Mouse (Mus musculus) CD8-positive naive resting alpha-beta T cell, adult 2 months (primary cell): ENCODE measurements around the gene Atxn1.

Source experiments
- DNase-seq, 2 experiments: peaks; one replicate each; pipeline ENCODE4 v3.0.0; 2022; ENCODE audit warnings: low read depth in 2 of 2, low spot score in 2 of 2

Gene Atxn1

GRCm38 (mm10) chr13:45964853-45965593 is at the start of gene Atxn1:
Gene Atxn1 (minus strand): TSS chr13:45965008.
- peak; percentile 34 to 48 for DNase-seq

- no peak for DNase-seq
Measured at GRCm38 (mm10) chr13:46011232-46011631, 46.4 kb upstream of the Atxn1 start.

- DNase-seq = no peak
Measured at GRCm38 (mm10) chr13:46010075-46010474, 45.3 kb upstream of the Atxn1 start.

GRCm38 (mm10) chr13:46008831-46009666 is 44.2 kb upstream of the Atxn1 start:
- DNase-seq = no peak

- no peak for DNase-seq
Measured at GRCm38 (mm10) chr13:46006211-46007102, 41.6 kb upstream of the Atxn1 start.

GRCm38 (mm10) chr13:46005656-46006055 is 40.8 kb upstream of the Atxn1 start:
- no peak for DNase-seq

DNA sequence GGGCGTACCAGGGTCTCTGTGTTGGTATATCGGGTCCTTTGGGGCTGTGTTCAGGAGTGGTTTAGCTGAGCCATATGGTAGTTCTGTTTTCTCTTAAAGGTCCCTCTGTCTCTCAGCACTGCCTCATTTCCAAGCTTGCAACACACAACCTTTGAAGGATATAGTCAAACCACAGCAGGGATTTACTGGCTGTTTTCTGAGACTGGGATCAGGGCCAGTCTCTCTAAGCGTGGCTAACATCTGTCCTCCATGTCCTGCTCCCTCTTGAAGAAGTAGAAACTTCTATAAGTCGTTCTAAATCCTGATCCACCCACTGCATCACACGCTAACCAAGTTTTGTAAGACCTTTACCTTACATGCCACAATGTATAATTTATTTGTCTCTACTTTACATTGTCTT is 36.5 kb upstream of the Atxn1 start:
- DNase-seq = no peak

GRCm38 (mm10) chr13:45992953-45993352 is 28.1 kb upstream of the Atxn1 start:
- no peak for DNase-seq

DNA sequence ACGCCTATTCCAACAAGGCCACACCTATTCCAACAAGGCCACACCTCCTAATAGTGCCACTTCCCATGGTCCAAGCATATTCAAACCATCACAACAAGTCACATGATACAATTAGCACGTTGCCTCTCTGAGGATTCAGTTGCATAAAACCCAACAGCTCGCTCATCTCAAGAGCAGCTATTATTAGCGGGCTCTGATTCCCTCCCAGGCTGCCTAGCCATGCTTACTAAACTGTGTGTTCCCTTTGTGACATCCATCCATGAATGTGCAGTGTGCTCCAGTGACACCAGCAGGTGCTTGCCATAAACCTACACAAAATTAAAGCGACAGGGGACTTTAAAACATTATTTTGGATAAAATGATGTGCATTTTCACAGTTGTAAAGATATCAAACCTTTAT is 25.7 kb upstream of the Atxn1 start:
- DNase-seq = no peak

DNA sequence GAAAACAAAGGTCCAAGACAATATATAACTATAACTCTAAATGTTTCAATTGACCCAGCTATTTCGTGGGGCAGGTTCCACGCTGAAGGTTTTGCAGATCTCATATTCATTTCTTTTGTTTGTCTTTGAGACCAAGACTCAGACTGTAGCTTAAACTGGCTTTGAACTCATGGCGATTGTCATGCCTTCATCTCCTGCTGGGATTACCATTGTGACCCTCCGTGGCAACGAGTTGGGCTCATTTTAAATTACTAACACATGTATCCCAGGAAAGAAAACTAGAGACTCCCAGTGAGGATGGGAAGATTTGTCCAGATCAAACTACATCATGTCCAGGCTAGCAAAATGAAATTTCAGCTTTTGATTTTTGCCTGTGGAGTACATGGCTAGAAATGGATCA is 14.4 kb upstream of the Atxn1 start:
- DNase-seq = no peak

GRCm38 (mm10) chr13:45976894-45977293 is 12.1 kb upstream of the Atxn1 start:
- DNase-seq = peak; percentile 12 to 32

- no peak for DNase-seq
Measured at GRCm38 (mm10) chr13:45974651-45975050, 9.8 kb upstream of the Atxn1 start.

DNA sequence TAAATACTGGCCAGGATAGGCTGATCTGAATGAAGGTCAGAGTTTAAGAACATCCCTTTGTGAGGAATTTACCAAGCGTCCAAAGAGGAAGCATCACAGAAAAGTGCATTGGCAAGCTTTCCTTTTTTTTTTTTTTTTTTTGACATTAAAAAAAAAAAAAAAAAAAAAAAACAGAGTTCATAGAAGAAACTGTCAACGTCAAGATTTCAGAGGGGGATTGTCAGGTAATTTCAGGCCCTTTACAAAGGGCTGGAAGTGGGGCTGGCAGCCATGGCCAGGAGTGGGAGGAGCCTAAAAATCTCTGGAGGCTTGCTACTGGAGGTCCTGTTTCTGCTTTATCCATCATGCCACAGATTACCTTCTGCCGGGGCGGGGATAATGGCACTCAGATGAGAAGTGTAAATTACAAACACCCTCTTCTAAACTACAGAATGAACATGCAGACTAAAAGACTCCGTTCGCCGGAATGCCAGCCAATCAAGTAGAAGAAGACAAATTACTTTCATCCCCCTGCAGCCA is 9.2 kb upstream of the Atxn1 start:
- no peak for DNase-seq

GRCm38 (mm10) chr13:45970920-45971536 is 6.2 kb upstream of the Atxn1 start:
- DNase-seq = no peak

- no peak for DNase-seq
Measured at GRCm38 (mm10) chr13:45968206-45968605, 3.4 kb upstream of the Atxn1 start.

DNA sequence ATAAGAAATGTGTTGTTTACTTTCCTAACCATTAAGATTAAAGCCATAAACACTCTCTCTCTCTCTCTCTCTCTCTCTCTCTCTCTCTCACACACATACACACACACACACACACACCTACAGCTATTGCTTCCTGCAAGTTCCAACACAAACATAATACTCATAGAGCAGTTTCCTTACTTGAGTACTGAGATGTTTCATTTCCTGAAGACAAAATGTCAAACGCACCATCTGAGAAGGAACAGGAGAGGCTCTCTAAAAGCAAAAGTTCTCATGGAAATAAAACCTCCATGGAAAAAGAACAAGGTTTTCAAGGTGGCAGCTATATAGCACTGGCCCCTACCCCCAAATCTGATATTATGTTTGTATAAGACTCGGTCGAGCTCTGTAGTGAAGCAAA is 2.6 kb upstream of the Atxn1 start:
- DNase-seq = no peak

GRCm38 (mm10) chr13:45966586-45966985 is 1.8 kb upstream of the Atxn1 start:
- peak; percentile 8 to 34 for DNase-seq

GRCm38 (mm10) chr13:45965594-45966432 is 1.0 kb upstream of the Atxn1 start:
- peak in 1 of 2 experiments; percentile 5 for DNase-seq

GRCm38 (mm10) chr13:45964331-45964852 is 416 bp downstream of the Atxn1 start:
- peak; percentile 18 to 37 for DNase-seq
